Mouse (Mus musculus): ENCODE measurements at regions not wholly inside any gene's neighbourhood (a gene's known extent, or its start where the extent isn't known, plus 50 kb on each side); places are given as distances from the start of the nearest gene placed in this dataset.

- no peak overlapping the region for H3K4me2 ChIP-seq (ENCODE audit: insufficient read depth, low read depth, poor library complexity, severe bottlenecking)
- no peak for DNase-seq (ENCODE audit: extremely low read depth)
- no peak overlapping the region for H3K9ac ChIP-seq (ENCODE audit: insufficient read depth, low read depth)
- dilution Hi-C loops (cut with MboI; ENCODE audit: extremely low pct_ligation_motif_present, extremely low pct_unique_long_range_greater_than_20kb, low sequenced_read_pairs) = no loop called here
- no peak overlapping the region for H3K4me3 ChIP-seq (replicated peaks in 1 of 3; ENCODE audit: low read depth in 2 of 3, low read length in 2 of 3, poor library complexity in 1 of 3)
- in situ Hi-C loops (cut with MboI; ENCODE audit: low pct_ligation_motif_present, low pct_unique_long_range_greater_than_20kb, low sequenced_read_pairs) = no loop called here
- TF ChIP-seq TCF12 (IDR thresholded peaks at IDR 0.05; ENCODE audit: low read depth, low read length) = no peak
- TF ChIP-seq POLR2AphosphoS2 (IDR thresholded peaks at IDR 0.05; ENCODE audit: low read depth, low read length) = no peak
- TF ChIP-seq USF1 (IDR thresholded peaks at IDR 0.05; ENCODE audit: low read depth, low read length) = no peak
- no peak for TF ChIP-seq ZMIZ1 (IDR thresholded peaks at IDR 0.05; ENCODE audit: low read depth, low read length)
- TF ChIP-seq MXI1 (IDR thresholded peaks at IDR 0.05; ENCODE audit: low read depth, low read length) = no peak
- no peak for TF ChIP-seq SIN3A (IDR thresholded peaks at IDR 0.05; ENCODE audit: low read length)
- TF ChIP-seq HCFC1 (IDR thresholded peaks at IDR 0.05; ENCODE audit: low read depth, low read length) = no peak
- TF ChIP-seq NRF1 (IDR thresholded peaks at IDR 0.05; ENCODE audit: low read depth, low read length) = no peak
- no peak for TF ChIP-seq ZC3H11A (IDR thresholded peaks at IDR 0.05; ENCODE audit: low read depth, low read length)
- TF ChIP-seq CHD2 (IDR thresholded peaks at IDR 0.05; ENCODE audit: low read length) = no peak
- TF ChIP-seq E2F4 (IDR thresholded peaks at IDR 0.05; ENCODE audit: insufficient replicate concordance, low read depth, low read length) = no peak
- no peak for TF ChIP-seq ZKSCAN1 (IDR thresholded peaks at IDR 0.05; ENCODE audit: borderline replicate concordance, low read depth, low read length)
- TF ChIP-seq MAFK (IDR thresholded peaks at IDR 0.05; ENCODE audit: insufficient replicate concordance, low read length) = no peak
- TF ChIP-seq BHLHE40 (IDR thresholded peaks at IDR 0.05; ENCODE audit: low read depth, low read length) = no peak
- TF ChIP-seq KAT2A (IDR thresholded peaks at IDR 0.05; ENCODE audit: insufficient replicate concordance, low read length) = no peak
- TF ChIP-seq PAX5 (IDR thresholded peaks at IDR 0.05; ENCODE audit: low read length) = no peak
- TF ChIP-seq MAX (IDR thresholded peaks at IDR 0.05; ENCODE audit: low read length) = no peak
- H3K4me1 ChIP-seq (ENCODE audit: control insufficient read depth in 1 of 2, insufficient read depth in 2 of 2) = peaks cover 0 to 4% of the 10 kb centered on the region in 2 experiments; a peak in 1 of 4 replicates
- peaks cover 6% of the 10 kb centered on the region for H3K9me3 ChIP-seq (replicated peaks; ENCODE audit: low read length)
- no peak overlapping the region for H3K27ac ChIP-seq (ENCODE audit: insufficient read depth, low read depth)
- no peaks in the 10 kb centered on the region for H3K79me2 ChIP-seq (replicated peaks; ENCODE audit: control insufficient read depth, extremely low read depth, insufficient read depth, poor library complexity, severe bottlenecking)
- peaks cover 62% of the 10 kb centered on the region for H3K27me3 ChIP-seq (replicated peaks)
- H3K36me3 ChIP-seq (replicated peaks in 1 of 2; ENCODE audit: control insufficient read depth in 1 of 2, insufficient read depth in 1 of 2, low read length in 1 of 2) = no peaks in the 10 kb centered on the region
Observed at GRCm38 (mm10) chr7:144994229-144994628, 54.5 kb upstream of the Ccnd1 start.

GRCm38 (mm10) chr7:144993566-144993965 is 53.8 kb upstream of the Ccnd1 start:
- Histone ChIP-seq H3K36me3 (replicated peaks in 1 of 2; ENCODE audit: control insufficient read depth in 1 of 2, insufficient read depth in 1 of 2, low read length in 1 of 2) (no peaks in the 10 kb centered on the region), H3K27ac (ENCODE audit: insufficient read depth, low read depth) (no peak overlapping the region), H3K4me3 (replicated peaks in 1 of 3; ENCODE audit: low read depth in 2 of 3, low read length in 2 of 3, poor library complexity in 1 of 3) (no peak overlapping the region), H3K9me3 (replicated peaks; ENCODE audit: low read length) (peaks cover 6% of the 10 kb centered on the region), H3K79me2 (replicated peaks; ENCODE audit: control insufficient read depth, extremely low read depth, insufficient read depth, poor library complexity, severe bottlenecking) (no peaks in the 10 kb centered on the region), H3K4me2 (ENCODE audit: insufficient read depth, low read depth, poor library complexity, severe bottlenecking) (no peak overlapping the region), H3K27me3 (replicated peaks) (peaks cover 58% of the 10 kb centered on the region), H3K9ac (ENCODE audit: insufficient read depth, low read depth) (no peak overlapping the region), H3K4me1 (ENCODE audit: control insufficient read depth in 1 of 2, insufficient read depth in 2 of 2) (peaks cover 0 to 4% of the 10 kb centered on the region in 2 experiments; a peak in 1 of 4 replicates)
- dilution Hi-C loops (cut with MboI; ENCODE audit: extremely low pct_ligation_motif_present, extremely low pct_unique_long_range_greater_than_20kb, low sequenced_read_pairs) = no loop called here
- no peak for DNase-seq (ENCODE audit: extremely low read depth)
- TF ChIP-seq PAX5 (IDR thresholded peaks at IDR 0.05; ENCODE audit: low read length) (no peak), ELF1 (IDR thresholded peaks at IDR 0.05; ENCODE audit: low read depth, low read length) (no peak), GABPA (IDR thresholded peaks at IDR 0.05; ENCODE audit: insufficient replicate concordance, low read depth, low read length) (no peak), TCF12 (IDR thresholded peaks at IDR 0.05; ENCODE audit: low read depth, low read length) (no peak)
- in situ Hi-C loops (cut with MboI; ENCODE audit: low pct_ligation_motif_present, low pct_unique_long_range_greater_than_20kb, low sequenced_read_pairs) = no loop called here
